Mouse (Mus musculus) forebrain, postnatal 0 days (tissue): ENCODE data around the gene Caln1. TPM values are rescaled to one million over a fixed set of nuclear protein-coding genes. Genes with fewer than 3 reads are reported as not detected.
A peak's percentile ranks its signal among the peaks of the same experiment; 100 is the strongest.

Experiments used
- ATAC-seq: fragments of 200-750 bp; cut with Nextera tagmentation; 2 replicates; pipeline ENCODE4 v1.8.0; 2017; ENCODE audit warnings: mild to moderate bottlenecking, moderate library complexity
- DNase-seq: peaks from one replicate; pipeline ENCODE4 v3.0.0-alpha.2; 2015
- H3K27ac ChIP-seq: fragments of 300-500 bp; sonication (generic); 2 replicates; pipeline ENCODE4 v1.5.1; 2014; ENCODE audit warnings: low read depth, mild to moderate bottlenecking, antibody characterized with exemption, low read length, moderate library complexity, mixed read lengths
- H3K27me3 ChIP-seq: fragments of 300-500 bp; sonication (generic); 2 replicates; pipeline ENCODE4 v1.6.1; 2014; ENCODE audit warnings: mild to moderate bottlenecking, low read length, mixed read lengths; ENCODE audit not compliant: insufficient read depth
- H3K36me3 ChIP-seq: fragments of 300-500 bp; sonication (generic); 2 replicates; pipeline ENCODE4 v1.6.1; 2014; ENCODE audit warnings: mild to moderate bottlenecking, moderate library complexity; ENCODE audit not compliant: insufficient read depth
- H3K4me1 ChIP-seq: fragments of 300-500 bp; sonication (generic); 2 replicates; pipeline ENCODE4 v1.6.1; 2014; ENCODE audit warnings: antibody characterized with exemption; ENCODE audit not compliant: insufficient read depth
- H3K4me2 ChIP-seq: fragments of 300-500 bp; sonication (generic); 2 replicates; pipeline ENCODE4 v1.6.1; 2014; ENCODE audit warnings: low read depth, mild to moderate bottlenecking, moderate library complexity
- H3K4me3 ChIP-seq: fragments of 300-500 bp; sonication (generic); 2 replicates; pipeline ENCODE4 v1.5.1; 2014; ENCODE audit warnings: low read depth, low read length, mixed read lengths
- H3K9ac ChIP-seq: fragments of 300-500 bp; sonication (generic); 2 replicates; pipeline ENCODE4 v1.6.1; 2014; ENCODE audit warnings: mild to moderate bottlenecking
- H3K9me3 ChIP-seq: fragments of 300-500 bp; sonication (generic); 2 replicates; pipeline ENCODE4 v1.6.1; 2016; ENCODE audit warnings: low read length
- CTCF ChIP-seq: sonication (generic); IDR thresholded peaks from 2 replicates; pipeline ENCODE4 v1.5.1; 2016; ENCODE audit warnings: antibody characterized with exemption, control low read depth, low read depth
- WGBS: fragments of 180-500 bp; shearing (Covaris S2); extraction: QIAGEN DNeasy Blood & Tissue Kit; methylation state at CpG from one replicate; pipeline ENCODE4 v1.1.7; 2014; 5-methylcytosine and 5-hydroxymethylcytosine counted together
- polyA plus RNA-seq: library from polyadenylated mRNA; unstranded; fragments of >200 nt; fragmentation: Nextera tagmentation; extraction: Ambion mirVana; gene quantifications from 2 replicates; pipeline ENCODE4 v1.2.1, GENCODE M21; 2015
- total RNA-seq: library from RNA; depleted of rRNA; stranded (reverse); fragments of >200 nt; gene quantifications from 2 replicates; pipeline ENCODE4 v1.2.3, GENCODE M21; 2014

The Caln1 gene
- total and polyA plus RNA-seq, 2 experiments from 2014 or later: 48.7 to 58.7 TPM

- TF ChIP-seq CTCF: peak; percentile 34
- no peaks in the 10 kb centered on the region for H3K9me3 ChIP-seq
- WGBS: 71% methylated on average over 9 of the region's 9 CpGs
- no peak for DNase-seq
- no peak overlapping the region for H3K4me2 ChIP-seq
- H3K27ac ChIP-seq: no peak overlapping the region
- H3K9ac ChIP-seq: no peak overlapping the region
- H3K27me3 ChIP-seq: no peaks in the 10 kb centered on the region
- H3K4me3 ChIP-seq: no peak overlapping the region
- ATAC-seq: no peak
- no peaks in the 10 kb centered on the region for H3K4me1 ChIP-seq
- H3K36me3 ChIP-seq: no peaks in the 10 kb centered on the region
Measured at GRCm38 (mm10) chr5:130718385-130718784, 349.1 kb downstream of the Caln1 start.

DNA sequence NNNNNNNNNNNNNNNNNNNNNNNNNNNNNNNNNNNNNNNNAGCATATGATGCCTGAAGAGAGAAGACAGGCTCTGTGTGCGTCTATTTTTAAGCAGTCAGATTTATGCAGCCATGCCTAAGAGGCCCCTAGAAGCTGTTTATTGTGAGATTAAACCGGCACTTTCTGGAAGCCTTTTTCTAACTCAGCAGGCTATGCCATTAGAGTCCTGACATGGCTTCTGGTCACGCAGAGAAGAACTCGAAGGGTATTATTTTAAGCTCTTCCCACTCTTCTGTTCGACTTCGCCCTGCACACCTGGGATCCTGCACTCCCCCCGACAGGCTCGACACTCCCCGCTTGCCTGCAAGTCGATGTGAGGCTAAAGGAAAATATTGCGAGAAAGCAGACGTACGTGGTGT lies 372.9 kb downstream of the Caln1 start:
- DNase-seq (no peak), ATAC-seq (no peak)
- Histone ChIP-seq H3K9ac (no peak overlapping the region), H3K4me1 (0 out of 2 replicates have a peak, but pooled peaks cover 3% of the 10 kb centered on the region), H3K27ac (peak overlapping the region; percentile 35; the same call in 1 of the 2 replicates), H3K36me3 (no peaks in the 10 kb centered on the region), H3K27me3 (no peaks in the 10 kb centered on the region), H3K9me3 (no peaks in the 10 kb centered on the region), H3K4me3 (no peak overlapping the region), H3K4me2 (no peak overlapping the region)
- no peak for TF ChIP-seq CTCF
- WGBS: 57% methylated on average over 13 of the region's 13 CpGs

GRCm38 (mm10) chr5:130757517-130757916 lies 388.3 kb downstream of the Caln1 start:
- Histone ChIP-seq H3K27ac (no peak overlapping the region), H3K4me3 (no peak overlapping the region), H3K4me1 (no peaks in the 10 kb centered on the region), H3K36me3 (no peaks in the 10 kb centered on the region), H3K9ac (no peak overlapping the region), H3K9me3 (no peaks in the 10 kb centered on the region), H3K4me2 (no peak overlapping the region), H3K27me3 (no peaks in the 10 kb centered on the region)
- ATAC-seq (no peak), DNase-seq (peak; percentile 22)
- peak; percentile 48 for TF ChIP-seq CTCF
- WGBS: 90% methylated on average over 3 of the region's 3 CpGs

DNA sequence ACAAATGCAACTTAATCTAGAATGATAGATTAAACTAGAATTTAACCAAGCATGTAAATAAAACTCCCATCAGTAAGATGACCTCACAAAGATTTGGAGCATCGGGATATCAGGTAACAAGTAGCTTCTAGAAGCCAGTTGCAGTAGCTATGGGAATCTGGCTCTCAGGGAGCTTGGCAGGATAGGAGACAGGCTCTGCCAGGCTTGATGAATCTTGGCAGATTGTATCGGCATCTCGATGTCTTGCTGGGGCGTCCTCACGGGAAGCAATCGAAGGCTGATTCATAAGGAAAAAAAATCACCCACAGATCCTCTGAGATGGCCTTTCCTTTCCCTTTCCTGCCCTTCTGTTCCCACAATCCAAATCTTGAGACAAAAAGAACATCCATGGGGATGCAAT lies 396.5 kb downstream of the Caln1 start:
- TF ChIP-seq CTCF: no peak
- DNase-seq (peak; percentile 72), ATAC-seq (no peak)
- no peak overlapping the region for H3K9ac ChIP-seq
- H3K36me3 ChIP-seq: no peaks in the 10 kb centered on the region
- H3K4me3 ChIP-seq: no peak overlapping the region
- no peaks in the 10 kb centered on the region for H3K27me3 ChIP-seq
- no peak overlapping the region for H3K27ac ChIP-seq
- H3K4me1 ChIP-seq: no peaks in the 10 kb centered on the region
- 80% methylated on average over 6 of the region's 6 CpGs for WGBS
- no peaks in the 10 kb centered on the region for H3K9me3 ChIP-seq
- no peak overlapping the region for H3K4me2 ChIP-seq

DNA sequence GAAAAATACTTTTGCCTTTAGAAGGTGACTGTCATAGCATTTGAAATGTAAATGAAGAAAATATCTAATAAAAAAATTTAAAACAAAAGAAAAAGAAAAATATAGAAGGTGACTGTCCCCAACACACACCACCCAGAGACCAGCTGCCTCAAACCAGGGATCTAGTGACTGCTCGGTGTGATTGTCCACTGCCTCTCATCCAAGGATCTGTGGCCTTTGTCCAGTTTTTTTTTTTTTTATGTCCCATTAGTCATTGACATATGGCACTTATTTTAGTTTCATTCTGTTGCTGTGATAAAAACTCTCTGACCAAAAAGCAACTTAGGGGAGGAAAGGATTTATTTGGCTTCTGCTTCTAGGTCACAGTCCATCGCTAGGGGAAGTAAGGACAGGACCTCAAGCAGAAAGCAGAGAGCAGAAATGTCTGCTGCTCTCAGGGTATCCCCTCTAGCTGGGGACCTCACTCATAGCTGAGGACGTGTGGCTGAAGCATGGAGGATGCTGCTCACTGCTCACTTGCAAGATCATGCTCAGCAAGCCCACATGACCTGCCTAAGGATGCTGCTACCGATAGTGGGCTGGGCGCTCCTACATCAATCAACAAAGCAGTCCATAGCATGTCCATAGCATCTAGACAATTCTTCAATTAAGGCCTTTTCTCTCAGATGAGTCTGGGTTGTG lies 401.9 kb downstream of the Caln1 start:
- H3K4me1 ChIP-seq: no peaks in the 10 kb centered on the region
- no peaks in the 10 kb centered on the region for H3K27me3 ChIP-seq
- no peak overlapping the region for H3K4me2 ChIP-seq
- no peak for TF ChIP-seq CTCF
- no peak for DNase-seq
- H3K9me3 ChIP-seq: no peaks in the 10 kb centered on the region
- no peak overlapping the region for H3K4me3 ChIP-seq
- 84% methylated on average over 5 of the region's 5 CpGs for WGBS
- no peak overlapping the region for H3K9ac ChIP-seq
- ATAC-seq: no peak
- no peak overlapping the region for H3K27ac ChIP-seq
- H3K36me3 ChIP-seq: no peaks in the 10 kb centered on the region

DNA sequence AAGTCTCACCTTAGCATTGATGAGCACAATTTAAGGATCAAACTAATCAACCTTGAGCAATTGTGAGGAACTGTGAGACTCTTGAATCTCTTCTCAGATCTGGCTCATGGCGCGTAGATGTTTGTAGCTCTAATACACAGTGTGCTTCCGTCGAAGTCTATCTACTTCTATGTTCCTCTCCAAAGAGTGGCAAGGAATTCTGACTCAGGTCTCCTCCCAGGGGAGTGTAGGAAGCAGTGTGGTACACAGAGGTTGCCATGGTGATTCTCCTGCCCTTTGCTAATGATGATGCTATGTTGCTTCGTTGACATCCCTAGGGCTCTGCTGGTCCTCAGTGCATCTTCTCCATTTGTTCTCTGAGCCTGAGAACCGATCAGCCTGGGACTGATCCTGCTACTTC lies 403.2 kb downstream of the Caln1 start:
- Histone ChIP-seq H3K9ac (no peak overlapping the region), H3K9me3 (no peaks in the 10 kb centered on the region), H3K4me1 (no peaks in the 10 kb centered on the region), H3K27me3 (no peaks in the 10 kb centered on the region), H3K36me3 (no peaks in the 10 kb centered on the region), H3K27ac (no peak overlapping the region), H3K4me2 (no peak overlapping the region), H3K4me3 (no peak overlapping the region)
- ATAC-seq: no peak
- DNase-seq: no peak
- no peak for TF ChIP-seq CTCF
- 76% methylated on average over 6 of the region's 6 CpGs for WGBS

DNA sequence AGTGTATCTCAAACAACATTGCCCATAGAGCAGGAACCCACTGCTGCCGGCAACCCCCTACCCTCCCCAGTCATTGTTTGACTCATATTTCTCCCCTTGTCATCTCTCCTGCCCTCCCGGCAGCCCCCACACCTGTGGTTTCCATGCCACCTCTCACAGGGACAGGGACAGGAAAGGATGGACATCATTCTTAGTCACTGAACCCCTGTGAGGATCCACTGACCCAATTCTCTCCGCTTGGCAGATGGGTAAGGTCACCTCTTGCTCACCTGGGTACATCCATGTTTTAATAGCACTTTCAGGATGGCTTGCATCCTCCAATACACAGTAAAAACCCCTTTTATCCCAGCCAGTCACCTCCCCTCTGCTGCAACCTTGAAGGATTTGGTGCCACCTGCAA lies 405.7 kb downstream of the Caln1 start:
- no peak overlapping the region for H3K4me2 ChIP-seq
- H3K27me3 ChIP-seq: no peaks in the 10 kb centered on the region
- no peaks in the 10 kb centered on the region for H3K4me1 ChIP-seq
- H3K9me3 ChIP-seq: no peaks in the 10 kb centered on the region
- H3K4me3 ChIP-seq: no peak overlapping the region
- H3K36me3 ChIP-seq: no peaks in the 10 kb centered on the region
- H3K27ac ChIP-seq: no peak overlapping the region
- WGBS: 91% methylated on average over 3 of the region's 3 CpGs
- ATAC-seq (no peak), DNase-seq (no peak)
- no peak overlapping the region for H3K9ac ChIP-seq
- TF ChIP-seq CTCF: no peak
